Mouse (Mus musculus) 416B (cell line): Measurements from ENCODE around the gene Plcb2.

Experiments
- DNase-seq: peaks from one replicate; pipeline ENCODE4 v3.0.0; 2011; ENCODE audit warnings: low read depth

Gene Plcb2

GRCm38 (mm10) chr2:118658457-118658856, 69.8 kb downstream of the Plcb2 start:
- DNase-seq = peak; percentile 50
